Mouse (Mus musculus): ENCODE measurements at regions not wholly inside any gene's neighbourhood (a gene's known extent, or its start where the extent isn't known, plus 50 kb on each side); places are given as distances from the start of the nearest gene placed in this dataset.

GRCm38 (mm10) chr14:76724826-76725225 is 168.1 kb upstream of the Serp2 start:
- H3K9ac ChIP-seq (ENCODE audit: low read length) = no peak overlapping the region
- no peaks in the 10 kb centered on the region for H3K36me3 ChIP-seq (ENCODE audit: control insufficient read depth, insufficient read depth, low read length)
- H3K9me3 ChIP-seq (ENCODE audit: control insufficient read depth, low read length) = no peaks in the 10 kb centered on the region
- H3K27ac ChIP-seq (replicated peaks in 1 of 2; ENCODE audit: control insufficient read depth in 1 of 2, insufficient read depth in 1 of 2, low read depth in 2 of 2, low read length in 2 of 2) = no peak overlapping the region
- no peak overlapping the region for H3K4me3 ChIP-seq (ENCODE audit: control insufficient read depth in 1 of 2, insufficient read depth in 1 of 2, low read depth in 1 of 2, low read length in 2 of 2)
- no peak for ATAC-seq (ENCODE audit: insufficient number of reproducible peaks, insufficient read depth, low FRiP score, low read depth)
- H3K4me2 ChIP-seq (ENCODE audit: low read length) = no peak overlapping the region
- no peaks in the 10 kb centered on the region for H3K4me1 ChIP-seq (ENCODE audit: control insufficient read depth in 2 of 2, insufficient read depth in 2 of 2, low read length in 2 of 2)
- H3K27me3 ChIP-seq (ENCODE audit: control insufficient read depth, insufficient read depth, low read length) = no peaks in the 10 kb centered on the region
- WGBS = 59% methylated on average over 8 of the region's 8 CpGs

- Histone ChIP-seq H3K4me1 (ENCODE audit: control insufficient read depth in 2 of 2, insufficient read depth in 2 of 2, low read length in 2 of 2) (no peaks in the 10 kb centered on the region), H3K9ac (ENCODE audit: low read length) (no peak overlapping the region), H3K27ac (replicated peaks in 1 of 2; ENCODE audit: control insufficient read depth in 1 of 2, insufficient read depth in 1 of 2, low read depth in 2 of 2, low read length in 2 of 2) (no peak overlapping the region), H3K4me3 (ENCODE audit: control insufficient read depth in 1 of 2, insufficient read depth in 1 of 2, low read depth in 1 of 2, low read length in 2 of 2) (no peak overlapping the region), H3K4me2 (ENCODE audit: low read length) (no peak overlapping the region), H3K27me3 (ENCODE audit: control insufficient read depth, insufficient read depth, low read length) (no peaks in the 10 kb centered on the region), H3K9me3 (ENCODE audit: control insufficient read depth, low read length) (no peaks in the 10 kb centered on the region), H3K36me3 (ENCODE audit: control insufficient read depth, insufficient read depth, low read length) (no peaks in the 10 kb centered on the region)
- 79% methylated on average over 8 of the region's 8 CpGs for WGBS
- ATAC-seq (ENCODE audit: insufficient number of reproducible peaks, insufficient read depth, low FRiP score, low read depth) = no peak
Observed at GRCm38 (mm10) chr14:76724395-76724794, 167.7 kb upstream of the Serp2 start.

- Histone ChIP-seq H3K27me3 (ENCODE audit: control insufficient read depth, insufficient read depth, low read length) (no peaks in the 10 kb centered on the region), H3K36me3 (ENCODE audit: control insufficient read depth, insufficient read depth, low read length) (no peaks in the 10 kb centered on the region), H3K9ac (ENCODE audit: low read length) (no peak overlapping the region), H3K9me3 (ENCODE audit: control insufficient read depth, low read length) (no peaks in the 10 kb centered on the region), H3K27ac (replicated peaks in 1 of 2; ENCODE audit: control insufficient read depth in 1 of 2, insufficient read depth in 1 of 2, low read depth in 2 of 2, low read length in 2 of 2) (no peak overlapping the region), H3K4me3 (ENCODE audit: control insufficient read depth in 1 of 2, insufficient read depth in 1 of 2, low read depth in 1 of 2, low read length in 2 of 2) (no peak overlapping the region), H3K4me2 (ENCODE audit: low read length) (no peak overlapping the region), H3K4me1 (ENCODE audit: control insufficient read depth in 2 of 2, insufficient read depth in 2 of 2, low read length in 2 of 2) (no peaks in the 10 kb centered on the region)
- ATAC-seq (ENCODE audit: insufficient number of reproducible peaks, insufficient read depth, low FRiP score, low read depth) = no peak
- 60% methylated on average over 4 of the region's 4 CpGs for WGBS
Observed at GRCm38 (mm10) chr14:76723551-76723950, 166.9 kb upstream of the Serp2 start.

GRCm38 (mm10) chr14:76722297-76722696 is 165.6 kb upstream of the Serp2 start:
- no peaks in the 10 kb centered on the region for H3K9me3 ChIP-seq (ENCODE audit: control insufficient read depth, low read length)
- no peak overlapping the region for H3K9ac ChIP-seq (ENCODE audit: low read length)
- H3K36me3 ChIP-seq (ENCODE audit: control insufficient read depth, insufficient read depth, low read length) = no peaks in the 10 kb centered on the region
- no peaks in the 10 kb centered on the region for H3K27me3 ChIP-seq (ENCODE audit: control insufficient read depth, insufficient read depth, low read length)
- H3K4me2 ChIP-seq (ENCODE audit: low read length) = no peak overlapping the region
- H3K4me1 ChIP-seq (ENCODE audit: control insufficient read depth in 2 of 2, insufficient read depth in 2 of 2, low read length in 2 of 2) = no peaks in the 10 kb centered on the region
- WGBS = 91% methylated on average over 5 of the region's 5 CpGs
- no peak overlapping the region for H3K4me3 ChIP-seq (ENCODE audit: control insufficient read depth in 1 of 2, insufficient read depth in 1 of 2, low read depth in 1 of 2, low read length in 2 of 2)
- H3K27ac ChIP-seq (replicated peaks in 1 of 2; ENCODE audit: control insufficient read depth in 1 of 2, insufficient read depth in 1 of 2, low read depth in 2 of 2, low read length in 2 of 2) = no peak overlapping the region
- no peak for ATAC-seq (ENCODE audit: insufficient number of reproducible peaks, insufficient read depth, low FRiP score, low read depth)

- 74% methylated on average over 9 of the region's 9 CpGs for WGBS
- no peak for ATAC-seq (ENCODE audit: insufficient number of reproducible peaks, insufficient read depth, low FRiP score, low read depth)
- Histone ChIP-seq H3K36me3 (ENCODE audit: control insufficient read depth, insufficient read depth, low read length) (no peaks in the 10 kb centered on the region), H3K9ac (ENCODE audit: low read length) (no peak overlapping the region), H3K4me2 (ENCODE audit: low read length) (no peak overlapping the region), H3K4me3 (ENCODE audit: control insufficient read depth in 1 of 2, insufficient read depth in 1 of 2, low read depth in 1 of 2, low read length in 2 of 2) (no peak overlapping the region), H3K27me3 (ENCODE audit: control insufficient read depth, insufficient read depth, low read length) (no peaks in the 10 kb centered on the region), H3K27ac (replicated peaks in 1 of 2; ENCODE audit: control insufficient read depth in 1 of 2, insufficient read depth in 1 of 2, low read depth in 2 of 2, low read length in 2 of 2) (no peak overlapping the region), H3K9me3 (ENCODE audit: control insufficient read depth, low read length) (no peaks in the 10 kb centered on the region), H3K4me1 (ENCODE audit: control insufficient read depth in 2 of 2, insufficient read depth in 2 of 2, low read length in 2 of 2) (no peaks in the 10 kb centered on the region)
Observed at GRCm38 (mm10) chr14:76721751-76722150, 165.1 kb upstream of the Serp2 start.

- Histone ChIP-seq H3K27ac (replicated peaks in 1 of 2; ENCODE audit: control insufficient read depth in 1 of 2, insufficient read depth in 1 of 2, low read depth in 2 of 2, low read length in 2 of 2) (no peak overlapping the region), H3K27me3 (ENCODE audit: control insufficient read depth, insufficient read depth, low read length) (no peaks in the 10 kb centered on the region), H3K4me2 (ENCODE audit: low read length) (no peak overlapping the region), H3K36me3 (ENCODE audit: control insufficient read depth, insufficient read depth, low read length) (no peaks in the 10 kb centered on the region), H3K9me3 (ENCODE audit: control insufficient read depth, low read length) (no peaks in the 10 kb centered on the region), H3K4me3 (ENCODE audit: control insufficient read depth in 1 of 2, insufficient read depth in 1 of 2, low read depth in 1 of 2, low read length in 2 of 2) (no peak overlapping the region), H3K4me1 (ENCODE audit: control insufficient read depth in 2 of 2, insufficient read depth in 2 of 2, low read length in 2 of 2) (peaks cover 16 to 21% of the 10 kb centered on the region in 2 experiments), H3K9ac (ENCODE audit: low read length) (no peak overlapping the region)
- WGBS = 92% methylated on average over 3 of the region's 3 CpGs
- ATAC-seq (ENCODE audit: insufficient number of reproducible peaks, insufficient read depth, low FRiP score, low read depth) = no peak
Observed at GRCm38 (mm10) chr14:76717081-76717480, 160.4 kb upstream of the Serp2 start.

- H3K4me1 ChIP-seq (ENCODE audit: control insufficient read depth in 2 of 2, insufficient read depth in 2 of 2, low read length in 2 of 2) = peaks cover 16 to 21% of the 10 kb centered on the region in 2 experiments
- no peaks in the 10 kb centered on the region for H3K27me3 ChIP-seq (ENCODE audit: control insufficient read depth, insufficient read depth, low read length)
- no peak overlapping the region for H3K4me3 ChIP-seq (ENCODE audit: control insufficient read depth in 1 of 2, insufficient read depth in 1 of 2, low read depth in 1 of 2, low read length in 2 of 2)
- ATAC-seq (ENCODE audit: insufficient number of reproducible peaks, insufficient read depth, low FRiP score, low read depth) = no peak
- H3K9ac ChIP-seq (ENCODE audit: low read length) = no peak overlapping the region
- no peaks in the 10 kb centered on the region for H3K9me3 ChIP-seq (ENCODE audit: control insufficient read depth, low read length)
- peak overlapping the region; percentile 51 to 56 for H3K27ac ChIP-seq (replicated peaks in 1 of 2; ENCODE audit: control insufficient read depth in 1 of 2, insufficient read depth in 1 of 2, low read depth in 2 of 2, low read length in 2 of 2)
- no peaks in the 10 kb centered on the region for H3K36me3 ChIP-seq (ENCODE audit: control insufficient read depth, insufficient read depth, low read length)
- no peak overlapping the region for H3K4me2 ChIP-seq (ENCODE audit: low read length)
- WGBS = 32% methylated on average over 4 of the region's 4 CpGs
Observed at GRCm38 (mm10) chr14:76714727-76715126, 158.0 kb upstream of the Serp2 start.

- ATAC-seq (ENCODE audit: insufficient number of reproducible peaks, insufficient read depth, low FRiP score, low read depth) = no peak
- H3K27ac ChIP-seq (replicated peaks in 1 of 2; ENCODE audit: control insufficient read depth in 1 of 2, insufficient read depth in 1 of 2, low read depth in 2 of 2, low read length in 2 of 2) = peak overlapping the region; percentile 27 to 56; a peak in 1 of 4 replicates
- no peak overlapping the region for H3K4me2 ChIP-seq (ENCODE audit: low read length)
- H3K36me3 ChIP-seq (ENCODE audit: control insufficient read depth, insufficient read depth, low read length) = no peaks in the 10 kb centered on the region
- H3K9me3 ChIP-seq (ENCODE audit: control insufficient read depth, low read length) = no peaks in the 10 kb centered on the region
- H3K9ac ChIP-seq (ENCODE audit: low read length) = no peak overlapping the region
- H3K4me1 ChIP-seq (ENCODE audit: control insufficient read depth in 2 of 2, insufficient read depth in 2 of 2, low read length in 2 of 2) = peaks cover 22 to 28% of the 10 kb centered on the region in 2 experiments
- no peak overlapping the region for H3K4me3 ChIP-seq (ENCODE audit: control insufficient read depth in 1 of 2, insufficient read depth in 1 of 2, low read depth in 1 of 2, low read length in 2 of 2)
- 22% methylated on average over 7 of the region's 7 CpGs for WGBS
- H3K27me3 ChIP-seq (ENCODE audit: control insufficient read depth, insufficient read depth, low read length) = no peaks in the 10 kb centered on the region
Observed at GRCm38 (mm10) chr14:76713946-76714345, 157.3 kb upstream of the Serp2 start.
